Mouse (Mus musculus): ENCODE measurements around the gene Ly6g.

GRCm38 (mm10) chr15:75143735-75144134 lies 11.3 kb upstream of the Ly6g start:
- TF ChIP-seq POLR2A (IDR thresholded peaks at IDR 0.05; ENCODE audit: borderline replicate concordance, extremely low read depth, low read depth, low read length) (no peak), CTCF (IDR thresholded peaks at IDR 0.05; ENCODE audit: insufficient read depth, low read length) (peak; percentile 54)
